In genomic region chr2:113807640-113808039, GRCm38 (mm10) we compare ENCODE assay signal across 1 mouse cellular context.
TF ChIP-seq lines count a peak whose summit lies in the region.

No protein-coding gene starts in this region.

TF ChIP-seq in CH12.LX, 34 proteins besides CTCF, POLR2A, EP300 and RAD21 (continued from another document):
- TF ChIP-seq MAFK (IDR thresholded peaks at IDR 0.05; ENCODE audit: insufficient replicate concordance, low read length) = no peak
- no peak for TF ChIP-seq HCFC1 (IDR thresholded peaks at IDR 0.05; ENCODE audit: low read depth, low read length)
- TF ChIP-seq MAZ (IDR thresholded peaks at IDR 0.05; ENCODE audit: low read depth, low read length) = no peak
- no peak for TF ChIP-seq JUND (conservative IDR thresholded peaks at IDR 0.05; ENCODE audit: low read depth, low read length)
- TF ChIP-seq ELF1 (IDR thresholded peaks at IDR 0.05; ENCODE audit: low read depth, low read length) = no peak
- TF ChIP-seq ZNF384 (IDR thresholded peaks at IDR 0.05; ENCODE audit: low read depth, low read length) = 0 out of 2 replicates have a peak, but pooled peaks have one; percentile 29
- TF ChIP-seq ZC3H11A (IDR thresholded peaks at IDR 0.05; ENCODE audit: low read depth, low read length) = peak; percentile 38
- TF ChIP-seq NELFE (IDR thresholded peaks at IDR 0.05; ENCODE audit: low read depth, low read length) = no peak
- no peak for TF ChIP-seq UBTF (IDR thresholded peaks at IDR 0.05; ENCODE audit: low read depth, low read length)
- no peak for TF ChIP-seq KAT2A (IDR thresholded peaks at IDR 0.05; ENCODE audit: insufficient replicate concordance, low read length)
- no peak for TF ChIP-seq ZKSCAN1 (IDR thresholded peaks at IDR 0.05; ENCODE audit: borderline replicate concordance, low read depth, low read length)
- TF ChIP-seq NRF1 (IDR thresholded peaks at IDR 0.05; ENCODE audit: low read depth, low read length) = no peak
- TF ChIP-seq PAX5 (IDR thresholded peaks at IDR 0.05; ENCODE audit: low read length) = no peak
- no peak for TF ChIP-seq SIN3A (IDR thresholded peaks at IDR 0.05; ENCODE audit: low read length)
- no peak for TF ChIP-seq USF1 (IDR thresholded peaks at IDR 0.05; ENCODE audit: low read depth, low read length)
- no peak for TF ChIP-seq ZMIZ1 (IDR thresholded peaks at IDR 0.05; ENCODE audit: low read depth, low read length)
- TF ChIP-seq MEF2A (IDR thresholded peaks at IDR 0.05; ENCODE audit: borderline replicate concordance, low read depth, low read length) = no peak
